Mouse (Mus musculus): ENCODE measurements around the gene Htr2c. TPM values are rescaled to one million over a fixed set of nuclear protein-coding genes. Genes with fewer than 3 reads are reported as not detected.

Gene Htr2c
- not detected in 2 replicates for polyA plus RNA-seq (2015; fragmentation: Nextera tagmentation; extraction: Ambion mirVana)

DNA sequence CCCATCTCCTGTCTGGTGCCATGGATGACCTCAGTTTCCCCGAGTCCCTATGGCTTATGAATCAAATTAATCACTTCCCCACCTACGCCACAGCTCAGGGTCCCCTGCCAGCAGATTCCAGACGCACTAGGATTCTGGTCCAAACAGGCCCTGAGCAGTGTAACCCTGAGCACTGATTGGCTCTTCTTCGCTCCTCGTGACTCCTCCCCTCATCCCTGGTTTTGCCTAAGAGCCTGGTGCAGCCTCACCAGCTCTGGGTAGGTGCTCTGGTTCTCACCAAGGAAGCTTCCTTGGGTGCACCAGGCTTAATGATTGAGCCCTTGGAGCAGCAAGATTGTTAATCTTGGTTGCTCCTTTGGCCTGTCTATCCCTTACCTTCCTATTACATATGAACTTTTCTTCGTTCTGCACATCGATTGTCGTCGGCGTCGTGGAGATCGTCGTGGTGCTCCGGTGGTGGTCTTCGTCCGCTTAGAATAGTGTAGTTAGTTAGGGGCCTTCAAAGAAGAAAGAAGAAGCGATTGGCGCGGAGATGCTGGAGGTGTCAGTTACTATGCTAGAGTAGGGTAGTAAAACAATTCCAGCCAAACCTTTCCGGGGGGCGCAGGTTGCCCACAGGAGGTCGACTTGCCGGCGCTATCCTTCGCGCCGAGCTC is at the start of gene Htr2c:
Gene Htr2c, plus strand, starts transcription at position 256 of the 656 bp plus-strand sequence.

Small RNA genes within 50 kb of the gene (microRNA-seq; reads per million reads assigned to microRNA genes)
- not detected for gene Gm22650 (ENCODE audit: borderline replicate concordance, insufficient number of aligned reads)
- not detected for gene Gm24627 (ENCODE audit: borderline replicate concordance, insufficient number of aligned reads)
- not detected for gene Mir1264 (ENCODE audit: borderline replicate concordance, insufficient number of aligned reads)
- 2.5 reads per million for gene Mir1298 (ENCODE audit: borderline replicate concordance, insufficient number of aligned reads)
- gene Mir1912 (ENCODE audit: borderline replicate concordance, insufficient number of aligned reads) = not detected
- gene Mir448 (ENCODE audit: borderline replicate concordance, insufficient number of aligned reads) = not detected
- gene Mir764 (ENCODE audit: borderline replicate concordance, insufficient number of aligned reads) = not detected
